Mouse (Mus musculus): ENCODE data around the gene H2al1m.
"Not testable (repeated sequence)": the region's sequence is repeated elsewhere in the genome, so short reads cannot be mapped to it uniquely, and the experiment has no call there.

GRCm38 (mm10) chrX:9327954-9328353, 44.4 kb downstream of the H2al1m start:
- not testable (repeated sequence) for TF ChIP-seq POLR2A, EP300 (IDR thresholded peaks at IDR 0.05; ENCODE audit: insufficient read depth, low read depth, low read length)

Data from heart, adult 2 months (tissue).